Mouse (Mus musculus) lung, postnatal 0 days (tissue): ENCODE data around the gene Syne2.

Source experiments
- CTCF ChIP-seq: IDR thresholded peaks from 2 replicates; pipeline ENCODE4 v1.5.1; 2016; ENCODE audit warnings: antibody characterized with exemption, mild to moderate bottlenecking
- EP300 ChIP-seq: IDR thresholded peaks from 2 replicates; pipeline ENCODE4 v1.6.1; 2016; ENCODE audit warnings: antibody characterized with exemption, mild to moderate bottlenecking, control low read depth

- TF ChIP-seq CTCF (no peak), EP300 (no peak)
These were observed 224.4 kb downstream of the Syne2 start for GRCm38 (mm10) chr12:76042301-76042700.
